Mouse (Mus musculus): ENCODE measurements around the gene Napsa.

DNA sequence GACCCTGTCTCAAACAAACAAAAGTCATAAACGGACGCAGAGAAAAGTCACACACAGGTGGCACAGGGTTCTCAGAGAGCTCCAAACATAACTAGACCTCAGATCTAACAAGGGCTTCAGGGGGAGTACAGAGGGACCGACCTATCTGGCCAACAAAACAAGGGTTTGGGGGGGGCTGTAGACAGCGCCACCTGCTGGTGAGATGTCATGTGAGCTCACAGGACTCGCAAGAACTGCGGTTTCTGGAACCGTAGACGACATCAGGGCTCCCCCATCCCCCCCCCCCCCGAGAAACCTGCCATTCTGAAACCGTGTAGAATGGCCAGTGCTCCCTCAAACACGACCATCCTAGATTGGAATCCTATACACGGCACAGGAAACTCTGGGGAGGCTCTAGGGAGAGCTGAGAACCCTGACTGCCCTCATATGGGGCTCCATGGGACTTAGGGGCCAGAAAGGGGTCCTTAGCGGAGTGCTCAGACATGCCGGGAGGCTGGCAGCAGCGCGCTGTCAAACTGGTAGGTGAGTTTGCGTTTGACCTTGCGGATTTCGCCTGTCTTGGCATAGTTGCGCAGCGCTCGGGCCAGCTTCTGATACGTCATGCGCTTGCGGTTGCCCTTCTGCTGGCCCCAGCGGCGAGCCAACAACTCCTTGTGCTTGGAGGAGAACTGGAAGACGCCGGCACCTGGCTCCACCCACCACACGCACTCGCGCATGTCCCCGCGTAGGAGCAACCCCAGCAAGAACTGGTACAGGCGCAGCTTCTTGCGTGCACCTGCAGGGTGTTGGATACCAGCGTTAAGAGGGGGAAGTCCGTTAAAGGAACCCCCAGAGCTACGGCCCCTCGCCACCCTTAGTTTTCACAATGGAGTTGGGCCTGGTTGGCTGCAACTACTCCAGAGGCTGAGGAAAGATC lies 44.4 kb upstream of the Napsa start:
- TF ChIP-seq CTCF (IDR thresholded peaks at IDR 0.05; ENCODE audit: low read depth): peak; percentile 84
- TF ChIP-seq EP300 (optimal IDR thresholded peaks at IDR 0.05): no peak

Data from stomach, postnatal 0 days (tissue).